Mouse (Mus musculus) kidney, adult 2 months (tissue): ENCODE data around the gene Best2. TPM values are rescaled to one million over a fixed set of nuclear protein-coding genes. Genes with fewer than 3 reads are reported as not detected.

Source experiments
- DNase-seq: peaks from one replicate; pipeline ENCODE4 v3.0.0; 2021
- H3K27ac ChIP-seq: fragments of 200-500 bp; 2 replicates; pipeline ENCODE4 v1.5.1; 2012; ENCODE audit warnings: low read depth, low read length, control low read depth, inconsistent platforms; ENCODE audit not compliant: insufficient read depth
- H3K27me3 ChIP-seq: fragments of 200-500 bp; replicated peaks from 2 replicates; pipeline ENCODE4 v1.6.1; 2012; ENCODE audit warnings: mild to moderate bottlenecking, moderate library complexity, low read length, inconsistent platforms; ENCODE audit not compliant: control insufficient read depth, insufficient read depth
- H3K36me3 ChIP-seq: fragments of 200-500 bp; 2 replicates; pipeline ENCODE4 v1.6.1; 2012; ENCODE audit warnings: mild to moderate bottlenecking, moderate library complexity, low read length, inconsistent platforms; ENCODE audit not compliant: control insufficient read depth, insufficient read depth
- H3K4me1 ChIP-seq: fragments of 200-500 bp; 2 replicates; pipeline ENCODE4 v1.6.1; 2011; ENCODE audit warnings: low read length; ENCODE audit not compliant: control insufficient read depth, insufficient read depth
- H3K4me3 ChIP-seq: fragments of 200-500 bp; 2 replicates; pipeline ENCODE4 v1.5.1; 2011; ENCODE audit warnings: mild to moderate bottlenecking, low read depth, low read length, control low read depth; ENCODE audit not compliant: insufficient read depth
- CTCF ChIP-seq: fragments of 200-500 bp; conservative IDR thresholded peaks from 2 replicates; pipeline ENCODE4 v1.5.1; 2011; ENCODE audit warnings: low read depth, mild to moderate bottlenecking, control low read depth, low read length, moderate library complexity, mixed read lengths; ENCODE audit not compliant: insufficient read depth, insufficient read length
- POLR2A ChIP-seq: fragments of 200-500 bp; IDR thresholded peaks from one replicate; pipeline ENCODE4 v1.6.1; 2011; ENCODE audit warnings: low read depth, low read length, control low read depth
- WGBS: fragments of 180-500 bp; shearing (Covaris S2); methylation state at CpG from one replicate; pipeline ENCODE4 v1.1.7; 2018; 5-methylcytosine and 5-hydroxymethylcytosine counted together
- polyA plus RNA-seq: library from polyadenylated mRNA; depleted of rRNA; stranded (reverse); fragments of >200 nt; gene quantifications from 2 replicates; pipeline ENCODE4 v1.2.3, GENCODE M21; 2012

The Best2 gene
- polyA plus RNA-seq, 1 experiment: not detected

DNA sequence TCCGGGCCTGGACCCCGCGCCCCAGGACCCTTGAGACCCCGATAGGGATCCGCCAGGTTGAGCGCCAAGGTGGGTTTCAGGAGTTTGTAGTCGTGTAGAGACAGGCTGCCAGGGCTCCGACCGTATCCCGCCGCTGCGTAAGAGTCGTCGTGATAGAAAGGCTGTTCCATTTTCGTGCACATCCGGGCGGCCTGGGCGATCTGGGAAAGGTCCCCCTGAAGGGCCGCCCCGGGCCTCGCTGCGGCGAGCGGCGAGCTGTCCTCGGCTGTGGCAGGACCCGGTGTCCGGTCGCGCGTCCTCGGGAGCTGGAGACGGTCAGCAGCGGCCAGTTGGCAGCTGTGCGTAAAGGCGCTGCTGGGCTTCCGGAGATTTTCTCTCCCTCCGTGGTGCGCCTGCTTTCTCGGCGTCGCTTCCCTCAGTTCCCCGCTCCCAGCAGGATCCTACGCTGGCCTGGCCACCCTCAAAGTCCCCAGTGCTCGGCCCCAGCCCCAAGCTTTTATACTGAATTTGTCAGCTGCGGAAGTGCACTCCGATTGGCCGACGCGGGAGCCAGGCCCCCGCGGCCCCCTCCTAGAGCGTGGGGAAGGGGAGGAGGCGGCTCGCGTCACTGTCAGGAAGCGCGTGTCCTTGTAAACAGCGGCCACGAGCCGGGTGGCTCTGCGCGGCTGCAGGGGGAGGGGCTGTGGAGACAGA is 35.9 kb downstream of the Best2 start, which contains the start of gene Junb:
Junb (minus strand) TSS at position 471 of the 693 bp plus-strand sequence.
- H3K4me1 ChIP-seq: peaks cover 43% of the 10 kb centered on the region
- peak within 1 kb of the TSS; percentile 96 for H3K27ac ChIP-seq
- no peaks in the 10 kb centered on the region for H3K36me3 ChIP-seq
- H3K4me3 ChIP-seq: peak within 1 kb of the TSS; percentile 43
- under 1% methylated on average over 63 of the region's 63 CpGs for WGBS
- peak; percentile 98 for DNase-seq
- no peaks in the 10 kb centered on the region for H3K27me3 ChIP-seq
- TF ChIP-seq POLR2A: peak; percentile 100
- TF ChIP-seq CTCF: no peak

DNA sequence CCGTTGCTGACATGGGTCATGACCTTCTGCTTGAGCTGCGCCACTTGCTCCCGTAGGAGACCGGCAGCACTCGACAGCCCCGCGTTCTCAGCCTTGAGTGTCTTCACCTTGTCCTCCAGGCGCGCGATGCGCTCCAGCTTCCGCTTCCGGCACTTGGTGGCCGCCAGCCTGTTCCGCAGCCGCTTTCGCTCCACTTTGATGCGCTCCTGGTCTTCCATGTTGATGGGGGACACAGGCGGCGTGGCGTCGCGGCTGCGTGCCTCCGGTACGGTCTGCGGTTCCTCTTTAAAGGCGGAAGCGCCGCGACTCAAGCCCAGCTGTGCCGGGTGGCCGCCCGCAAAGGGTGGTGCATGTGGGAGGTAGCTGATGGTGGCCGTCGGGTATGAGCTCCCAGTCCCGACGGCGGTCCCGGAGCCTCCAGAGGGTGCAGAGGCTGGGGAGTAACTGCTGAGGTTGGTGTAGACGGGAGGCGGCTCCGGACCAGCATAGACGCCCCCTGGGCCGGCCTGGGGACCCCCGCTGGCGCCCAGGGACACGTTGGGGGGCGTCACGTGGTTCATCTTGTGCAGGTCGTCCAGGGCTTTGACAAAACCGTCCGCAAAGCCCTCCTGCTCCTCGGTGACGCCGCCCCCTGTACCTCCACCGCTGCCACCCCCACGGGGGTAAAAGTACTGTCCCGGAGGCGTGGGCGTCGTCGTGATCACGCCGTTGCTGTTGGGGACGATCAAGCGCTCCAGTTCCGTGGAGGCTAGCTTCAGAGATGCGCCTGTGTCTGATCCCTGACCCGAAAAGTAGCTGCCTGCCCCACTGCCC is 36.7 kb downstream of the Best2 start:
- DNase-seq: peak; percentile 75
- peak overlapping the region; percentile 94 for H3K27ac ChIP-seq
- no peaks in the 10 kb centered on the region for H3K27me3 ChIP-seq
- no peaks in the 10 kb centered on the region for H3K36me3 ChIP-seq
- TF ChIP-seq POLR2A (peak; percentile 20), CTCF (no peak)
- peak overlapping the region; percentile 43 for H3K4me3 ChIP-seq
- WGBS: under 1% methylated on average over 70 of the region's 70 CpGs
- peaks cover 40% of the 10 kb centered on the region for H3K4me1 ChIP-seq

- H3K4me1 ChIP-seq: peaks cover 33% of the 10 kb centered on the region
- 1% methylated on average over 25 of the region's 25 CpGs for WGBS
- H3K27me3 ChIP-seq: no peaks in the 10 kb centered on the region
- no peak for DNase-seq
- no peaks in the 10 kb centered on the region for H3K36me3 ChIP-seq
- peak overlapping the region; percentile 43 for H3K4me3 ChIP-seq
- peak overlapping the region; percentile 94 for H3K27ac ChIP-seq
- TF ChIP-seq CTCF (no peak), POLR2A (no peak)
These were observed 37.4 kb downstream of the Best2 start for GRCm38 (mm10) chr8:84976763-84977434.

GRCm38 (mm10) chr8:84976031-84976762 is 38.1 kb downstream of the Best2 start:
- Histone ChIP-seq H3K27me3 (no peaks in the 10 kb centered on the region), H3K4me3 (peak overlapping the region; percentile 43), H3K27ac (peak overlapping the region; percentile 94), H3K4me1 (peaks cover 27% of the 10 kb centered on the region), H3K36me3 (no peaks in the 10 kb centered on the region)
- under 1% methylated on average over 61 of the region's 61 CpGs for WGBS
- DNase-seq: peak; percentile 98
- TF ChIP-seq CTCF: no peak
- peak; percentile 57 for TF ChIP-seq POLR2A

GRCm38 (mm10) chr8:84975434-84975833 is 38.9 kb downstream of the Best2 start:
- no peak for TF ChIP-seq POLR2A
- peak; percentile 87 for TF ChIP-seq CTCF
- DNase-seq: peak; percentile 75
- Histone ChIP-seq H3K4me1 (peaks cover 24% of the 10 kb centered on the region; the same call in 1 of the 2 replicates), H3K27ac (peak overlapping the region; percentile 80), H3K4me3 (peak overlapping the region; percentile 43; the same call in 1 of the 2 replicates), H3K27me3 (no peaks in the 10 kb centered on the region), H3K36me3 (no peaks in the 10 kb centered on the region)
- WGBS: 31% methylated on average over 7 of the region's 7 CpGs

- WGBS: 72% methylated on average over 8 of the region's 8 CpGs
- H3K27me3 ChIP-seq: no peaks in the 10 kb centered on the region
- no peak overlapping the region for H3K27ac ChIP-seq
- H3K36me3 ChIP-seq: no peaks in the 10 kb centered on the region
- H3K4me3 ChIP-seq: no peak overlapping the region
- DNase-seq: no peak
- peaks cover 26% of the 10 kb centered on the region; the same call in 1 of the 2 replicates for H3K4me1 ChIP-seq
- no peak for TF ChIP-seq CTCF
- no peak for TF ChIP-seq POLR2A
These were observed 39.7 kb downstream of the Best2 start for GRCm38 (mm10) chr8:84974543-84975142.
